Mouse (Mus musculus): ENCODE results near the gene Rhebl1.
A peak's percentile ranks its signal among the peaks of the same experiment; 100 is the strongest.

Rhebl1 gene

DNA sequence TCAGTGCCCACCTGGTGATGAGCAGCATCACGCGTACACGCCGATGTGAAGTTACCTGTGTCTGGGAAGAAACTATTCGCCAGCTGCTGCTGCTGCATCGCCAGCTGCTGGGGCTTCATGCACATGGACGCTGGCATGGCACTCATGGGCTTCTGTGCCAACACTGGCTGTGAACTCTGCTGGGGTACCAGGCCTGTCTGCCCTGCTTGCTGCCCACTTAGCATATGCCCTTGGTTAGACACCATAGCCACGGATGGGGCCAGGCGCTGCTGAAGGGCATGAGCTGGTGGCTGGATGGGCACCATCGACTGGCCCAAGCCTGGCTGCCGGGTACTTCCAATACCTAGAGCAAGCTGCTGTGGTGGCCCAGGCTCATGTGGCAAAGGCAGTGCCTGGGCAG lies 45.2 kb downstream of the Rhebl1 start:
- no peak for DNase-seq

DNA sequence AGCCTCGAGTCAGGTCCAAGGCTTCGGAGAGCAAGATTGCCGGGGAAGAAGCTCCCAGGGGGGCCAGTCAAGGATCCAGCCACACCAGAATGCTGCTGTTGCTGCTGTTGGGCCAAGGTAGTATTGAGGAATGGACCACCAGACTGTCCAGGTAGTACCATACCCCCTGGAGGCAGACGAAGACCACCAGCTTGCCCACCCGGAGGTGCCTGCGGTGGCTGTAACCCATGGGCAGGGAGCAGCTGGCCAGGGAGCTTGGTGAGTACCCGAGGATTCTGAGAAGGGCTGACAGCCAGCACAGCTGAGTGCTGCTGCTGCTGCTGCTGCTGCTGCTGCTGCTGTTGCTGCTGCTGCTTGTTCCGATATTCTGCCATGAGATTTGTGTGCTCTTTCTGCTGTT lies 48.2 kb downstream of the Rhebl1 start:
- DNase-seq = no peak

DNA sequence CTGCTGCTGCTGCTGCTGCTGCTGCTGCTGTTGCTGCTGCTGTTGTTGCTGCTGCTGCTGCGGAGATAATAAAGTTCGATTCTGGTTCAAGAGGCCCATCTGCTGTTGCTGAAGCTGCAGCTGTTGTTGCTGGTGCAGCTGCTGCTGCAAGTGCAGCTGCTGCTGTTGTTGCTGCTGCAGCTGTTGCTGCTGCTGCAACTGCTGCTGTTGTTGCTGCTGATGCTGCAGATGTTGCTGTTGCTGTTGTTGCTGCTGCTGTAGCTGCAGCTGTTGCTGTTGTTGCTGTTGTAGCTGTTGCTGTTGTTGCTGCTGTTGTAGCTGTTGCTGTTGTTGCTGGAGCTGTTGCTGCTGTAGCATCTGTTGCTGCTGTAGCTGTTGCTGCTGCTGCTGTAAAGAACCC lies 49.2 kb downstream of the Rhebl1 start:
- DNase-seq = no peak

DNA sequence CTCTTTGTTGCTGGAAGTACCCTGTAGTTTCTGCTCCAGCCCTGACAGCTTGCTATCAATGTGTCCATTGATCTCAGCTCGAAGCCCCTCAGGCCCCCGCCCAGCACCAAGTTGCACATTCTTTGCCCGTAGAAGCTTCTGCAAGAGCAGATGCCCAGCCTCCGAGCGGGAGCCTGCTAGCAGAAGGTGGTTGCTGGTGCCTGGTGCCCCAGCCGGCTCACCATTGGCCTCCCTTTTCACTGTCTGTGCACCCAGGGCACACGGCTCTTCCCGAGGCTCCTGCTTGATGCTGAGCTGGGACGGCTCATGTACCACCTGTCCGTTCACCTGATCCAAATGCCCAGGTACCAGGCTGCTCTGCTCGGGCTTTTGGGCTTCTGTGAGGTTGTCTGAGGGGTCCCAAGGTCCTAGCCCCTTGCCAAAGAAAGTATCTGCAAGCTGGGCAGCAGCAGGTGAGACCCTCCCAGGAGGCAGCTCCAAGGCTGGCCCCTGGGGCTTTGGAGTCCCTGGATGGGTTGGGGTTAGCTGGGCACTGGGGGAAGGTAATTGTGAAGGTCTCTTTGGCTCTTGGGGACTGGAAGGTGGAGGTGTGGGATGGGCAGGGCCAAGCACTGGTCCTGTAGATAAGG lies 50.6 kb downstream of the Rhebl1 start:
- no peak for DNase-seq

DNA sequence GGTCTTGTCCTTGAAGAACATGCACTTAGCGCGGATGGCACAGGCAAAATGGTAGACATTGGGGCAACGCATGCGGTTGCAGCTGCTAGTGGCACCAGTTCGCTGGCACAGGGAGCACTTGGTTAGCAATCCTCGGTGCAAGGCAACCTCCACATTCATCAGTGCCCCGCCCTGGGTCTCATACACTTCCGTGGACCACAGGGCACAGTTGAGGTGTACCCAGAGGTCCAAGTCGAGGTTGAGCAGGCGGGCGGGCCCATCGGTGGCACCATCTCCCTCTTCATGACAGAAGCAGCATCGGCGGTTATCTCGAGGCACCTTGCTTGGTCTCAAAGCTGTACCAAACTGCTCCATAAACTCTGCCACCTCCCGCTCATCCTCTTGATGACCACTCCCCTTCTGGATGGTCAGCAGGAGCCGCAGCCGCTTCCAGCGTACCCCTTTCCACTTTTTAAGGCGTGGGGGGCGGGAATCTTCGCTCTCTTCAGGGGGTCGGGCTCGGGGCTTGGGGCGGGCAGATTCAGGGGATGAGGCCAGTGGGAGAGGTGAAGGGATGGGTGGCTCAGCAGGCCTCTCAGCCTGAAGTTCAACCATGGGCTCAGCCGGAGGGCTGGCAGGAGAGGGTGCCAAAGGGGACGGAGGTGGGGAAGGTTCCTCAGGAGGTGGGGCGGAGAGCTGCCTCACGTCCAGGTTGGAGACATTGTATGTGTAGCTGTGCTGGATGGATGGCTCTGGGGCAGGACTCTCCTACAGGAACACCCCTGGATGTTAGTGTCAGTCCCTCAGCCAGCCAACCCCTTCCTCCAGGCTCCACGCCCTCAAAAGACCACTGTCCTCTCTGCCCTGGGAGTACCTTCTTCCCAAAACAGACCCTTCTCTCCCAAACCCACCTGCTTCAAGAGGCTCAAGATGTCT lies 54.4 kb downstream of the Rhebl1 start:
- DNase-seq = no peak

GRCm38 (mm10) chr15:98839161-98839560 lies 55.2 kb downstream of the Rhebl1 start:
- DNase-seq = no peak

- DNase-seq = no peak
These were observed 56.6 kb downstream of the Rhebl1 start for GRCm38 (mm10) chr15:98837743-98838103.

DNA sequence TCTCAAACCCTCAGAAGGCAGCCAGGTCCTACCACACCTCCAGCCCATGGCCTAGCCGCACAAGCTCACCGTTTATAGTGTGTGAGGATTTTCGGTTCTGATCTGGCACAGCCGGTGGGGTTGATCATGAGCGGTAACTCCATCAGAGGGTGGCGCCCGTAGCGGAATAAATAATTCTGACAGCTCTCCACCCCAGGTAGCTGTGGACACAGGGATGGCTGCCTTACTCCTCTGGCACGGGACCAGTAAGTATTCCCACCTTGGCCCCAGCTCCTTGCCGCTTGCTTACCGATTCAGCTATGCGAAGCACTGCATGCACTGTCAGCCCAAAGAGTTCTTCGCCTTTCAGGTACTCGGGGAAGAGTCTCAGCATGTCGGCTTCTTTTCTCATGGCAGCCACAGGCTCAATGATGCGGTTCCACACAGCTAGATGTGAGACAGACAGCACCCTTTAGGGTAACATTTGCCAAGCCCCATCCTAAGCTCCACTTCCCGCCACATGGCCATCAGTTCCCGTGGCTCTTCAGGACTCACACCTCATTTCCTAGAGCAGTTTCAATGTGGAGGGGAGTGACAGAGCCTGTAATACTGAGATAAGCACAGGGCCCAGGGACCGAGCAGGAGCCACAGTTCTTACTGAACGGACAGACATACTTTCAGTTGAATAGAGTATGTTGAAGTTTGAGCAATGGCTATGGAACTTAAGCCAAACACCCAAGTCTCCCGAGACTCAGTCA lies 57.2 kb downstream of the Rhebl1 start:
- no peak for DNase-seq

- DNase-seq = no peak
These were observed 59.0 kb downstream of the Rhebl1 start for GRCm38 (mm10) chr15:98835291-98835690.

GRCm38 (mm10) chr15:98834059-98834458 lies 60.3 kb downstream of the Rhebl1 start:
- no peak for DNase-seq

- no peak for DNase-seq
These were observed 61.1 kb downstream of the Rhebl1 start for GRCm38 (mm10) chr15:98833281-98833680.

GRCm38 (mm10) chr15:98832161-98833058 lies 61.9 kb downstream of the Rhebl1 start:
- DNase-seq = peak; percentile 33

DNA sequence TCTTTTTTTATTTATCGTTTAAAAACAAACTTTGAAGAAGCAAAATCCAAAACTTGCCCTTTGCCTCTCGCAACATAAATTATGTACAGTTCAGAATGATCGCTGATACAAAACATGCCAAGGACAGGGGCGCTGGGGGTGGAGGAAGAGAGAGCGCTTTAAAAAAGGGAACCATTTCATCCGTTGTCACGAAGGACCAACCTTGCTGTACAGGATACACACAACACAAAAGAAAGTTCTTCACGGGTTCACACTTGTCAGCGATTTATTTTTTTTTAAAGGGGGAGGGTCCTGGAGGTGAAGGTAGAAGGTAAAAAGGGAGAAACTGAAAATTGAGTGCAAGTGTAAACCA lies 62.7 kb downstream of the Rhebl1 start:
- no peak for DNase-seq

- peak; percentile 97 for DNase-seq
These were observed 63.3 kb downstream of the Rhebl1 start, which contains the start of gene Prkag1 for GRCm38 (mm10) chr15:98830736-98831683. Prkag1 (minus strand) TSS chr15:98831521.

Data from lung, postnatal 36 days (tissue).